Mouse (Mus musculus) common myeloid progenitor, adult 5-6 weeks (primary cell): ENCODE data around the gene Mrpl19. TPM values are rescaled to one million over a fixed set of nuclear protein-coding genes. Genes with fewer than 3 reads are reported as not detected.

Experiments
- ATAC-seq: replicated peaks from 2 replicates; pipeline ENCODE4 v1.8.0; 2016; ENCODE audit warnings: low read depth, mild to moderate bottlenecking, moderate TSS enrichment, inconsistent platforms; ENCODE audit not compliant: poor library complexity, severe bottlenecking
- total RNA-seq: library from RNA; stranded (forward); fragments of 200-1000, 187-1606 nt; gene quantifications from 2 replicates; pipeline ENCODE4 v1.2.3, GENCODE M21; 2017

The Mrpl19 gene
- total RNA-seq, 1 experiment from 2014 or later = 27.5 TPM

- ATAC-seq = no peak
These were observed 24.0 kb downstream of the Mrpl19 start for GRCm38 (mm10) chr6:81941718-81942117.

DNA sequence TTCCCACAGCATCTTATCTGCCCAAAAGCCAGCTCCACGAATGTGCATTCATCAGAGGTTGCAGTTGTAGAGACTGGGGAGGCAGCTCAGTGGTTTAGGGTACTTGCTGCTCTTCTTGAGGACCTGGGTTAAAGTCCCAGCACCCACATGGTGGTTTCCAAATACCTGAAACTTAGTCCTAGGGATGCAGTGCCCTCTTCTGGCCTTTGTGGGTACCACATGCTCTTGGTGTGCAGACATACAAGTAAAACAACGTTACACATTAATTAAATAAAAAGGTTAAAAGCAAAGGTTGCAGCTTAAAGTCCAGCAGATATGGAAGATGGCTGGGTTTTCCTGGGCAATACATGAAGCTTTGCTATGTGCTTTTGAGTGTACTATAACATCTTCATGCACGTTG, 32.5 kb downstream of the Mrpl19 start:
- ATAC-seq = no peak

GRCm38 (mm10) chr6:81929402-81929801, 36.4 kb downstream of the Mrpl19 start:
- ATAC-seq = no peak

DNA sequence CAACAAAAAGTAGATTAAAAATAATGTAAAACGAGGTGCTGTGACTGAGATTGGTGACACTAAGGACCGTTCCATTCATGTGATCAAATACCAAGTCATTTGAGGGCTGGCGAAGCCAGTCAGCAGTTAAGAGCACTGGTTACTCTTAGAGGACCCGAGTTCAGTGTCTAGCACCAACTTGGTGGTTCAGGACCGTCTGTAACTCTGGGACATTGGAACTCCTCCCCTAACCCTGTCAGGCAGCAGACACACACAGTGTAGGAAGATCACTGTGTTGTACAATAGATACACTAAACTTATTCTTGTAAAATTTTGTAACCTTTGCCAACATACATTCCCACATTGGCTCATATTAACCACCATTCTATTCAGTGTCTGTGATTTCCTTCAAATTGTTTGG, 41.5 kb downstream of the Mrpl19 start:
- ATAC-seq = no peak

DNA sequence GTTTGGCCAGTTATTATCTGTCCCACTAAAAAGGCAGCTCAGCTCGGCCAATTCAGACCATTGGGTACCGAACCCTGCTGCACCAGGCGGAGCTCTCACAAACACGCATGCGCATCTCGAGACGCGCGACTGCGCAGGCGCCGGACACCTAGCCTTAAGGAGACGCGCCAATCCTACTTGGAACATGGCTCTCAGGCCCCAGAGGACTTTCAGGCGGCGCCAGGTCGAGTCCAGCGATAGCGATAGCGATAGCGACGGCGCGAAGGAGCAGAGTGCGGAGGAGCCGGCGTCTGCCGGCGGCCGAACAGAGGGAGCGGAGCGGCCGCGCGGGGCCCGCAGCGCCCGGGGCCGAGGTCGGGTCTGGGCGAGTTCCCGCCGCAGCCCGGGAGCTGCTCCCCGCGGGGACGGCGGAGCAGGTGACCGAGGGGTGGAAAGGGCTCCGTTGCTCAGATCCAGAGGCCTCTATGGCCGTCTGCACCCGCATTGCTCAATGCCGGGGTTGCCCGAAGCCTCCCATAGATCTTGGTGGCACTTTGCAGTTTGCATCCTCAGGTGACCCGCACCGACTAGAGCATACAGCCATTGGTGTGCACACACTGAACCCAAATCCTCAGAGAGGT, 42.1 kb downstream of the Mrpl19 start, which contains the start of gene Gcfc2:
Gcfc2 (plus strand) TSS at position 147 of the 620 bp plus-strand sequence.
- ATAC-seq = peak; percentile 86

GRCm38 (mm10) chr6:81912177-81912576, 53.6 kb downstream of the Mrpl19 start:
- no peak for ATAC-seq

DNA sequence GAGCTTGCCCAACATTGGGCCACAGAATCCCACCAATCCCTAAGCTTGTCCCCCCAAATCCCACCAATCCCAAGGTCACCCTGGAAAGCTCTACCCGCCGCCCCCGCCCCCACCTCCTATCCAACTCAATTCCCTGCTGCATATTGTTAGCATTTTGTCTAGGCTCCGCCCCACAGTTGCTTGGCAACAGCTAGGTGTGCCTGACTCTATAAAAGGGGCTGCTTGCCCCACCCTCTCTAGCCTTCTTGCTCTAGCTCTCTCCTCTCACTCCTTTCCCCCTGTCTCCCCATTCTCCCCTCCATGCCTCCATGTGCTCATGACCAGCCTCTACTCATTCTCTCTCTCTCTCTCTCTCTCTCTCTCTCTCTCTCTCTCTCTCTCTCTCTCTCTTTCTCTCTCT, 54.0 kb downstream of the Mrpl19 start:
- ATAC-seq = no peak

DNA sequence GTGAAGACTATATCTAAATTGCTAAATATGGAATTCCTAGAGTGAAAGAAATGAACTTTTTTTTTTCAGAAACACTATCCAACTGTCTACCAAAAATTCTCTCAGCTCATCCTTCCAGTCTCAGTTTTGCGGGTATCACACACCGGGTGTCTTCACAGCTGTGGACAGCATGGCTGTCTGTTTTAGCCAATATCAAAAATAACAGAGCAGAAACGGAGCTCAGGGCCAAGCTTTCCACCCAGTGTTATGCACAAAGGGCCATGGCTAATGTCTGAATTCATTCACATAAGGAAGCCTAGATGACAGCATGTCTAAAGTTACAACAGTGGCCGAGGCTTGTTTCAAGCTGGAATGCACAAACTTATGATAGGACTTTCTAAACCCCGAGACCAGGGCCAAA, 54.5 kb downstream of the Mrpl19 start:
- no peak for ATAC-seq

DNA sequence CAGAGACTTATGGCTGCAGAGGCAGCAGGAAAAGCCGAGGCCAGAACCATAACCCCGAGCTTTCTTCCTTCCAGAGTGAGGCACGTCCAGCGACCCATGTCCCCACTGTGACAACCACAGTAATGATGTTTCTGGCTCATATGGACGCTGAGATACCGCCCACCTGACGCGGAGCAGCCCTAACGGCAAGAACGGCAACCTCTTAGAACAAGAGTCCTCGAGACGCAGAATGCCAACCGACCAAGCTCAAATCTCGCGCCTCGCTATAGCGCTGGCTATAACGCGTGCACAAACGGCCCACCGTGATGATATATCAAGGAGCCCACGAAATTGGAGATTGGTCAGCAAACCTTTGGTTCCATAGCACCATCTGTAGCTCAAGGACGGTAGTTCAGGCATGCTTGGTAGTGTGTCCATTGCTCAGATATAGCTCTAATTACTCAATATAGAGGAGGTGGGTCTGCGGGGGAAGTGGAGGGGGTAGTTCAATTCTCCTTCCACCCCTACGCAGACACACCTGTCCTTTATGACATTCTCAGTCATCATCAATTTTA, 55.4 kb downstream of the Mrpl19 start:
- no peak for ATAC-seq

Other genes with a start within 250 kb of the Mrpl19 start
- 25.7 and 31.8 TPM in 2 replicates for gene Gcfc2, start 42.3 kb downstream of the Mrpl19 start, total RNA-seq
- gene Eva1a, start 75.1 kb upstream of the Mrpl19 start, total RNA-seq = not detected in 2 replicates